Mouse (Mus musculus): ENCODE data around the gene Hpn.

GRCm38 (mm10) chr7:31155296-31156033, 40.4 kb upstream of the Hpn start, which contains the start of gene Gramd1a:
- TF ChIP-seq GATA1 (IDR thresholded peaks at IDR 0.05; ENCODE audit: borderline replicate concordance, low read length) (no peak), FLI1 (IDR thresholded peaks at IDR 0.05; ENCODE audit: low read length) (no peak)

All from megakaryocyte, embryonic 14.5 days (primary cell).